ENCODE assay signal across 7 mouse cellular contexts in genomic region chr3:95014428-95015151, GRCm38 (mm10). TPM values are rescaled to one million over a fixed set of nuclear protein-coding genes. Genes with fewer than 3 reads are reported as not detected.
DNase-seq lines count a peak whose midpoint lies in the region; ATAC-seq and TF ChIP-seq lines count a peak whose summit lies in the region.

No protein-coding gene starts in this region.

- H3K27me3 ChIP-seq in embryonic facial prominence, embryonic 12.5 days: no peaks in the 10 kb centered on the region
- no peaks in the 10 kb centered on the region for H3K27me3 ChIP-seq in heart, embryonic 15.5 days
- no peaks in the 10 kb centered on the region for H3K27me3 ChIP-seq in spleen, adult 2 months (ENCODE audit: control insufficient read depth, insufficient read depth, low read length)

- TF ChIP-seq POLR2A in spleen, adult 2 months (IDR thresholded peaks at IDR 0.05; ENCODE audit: low read depth, low read length): no peak

- DNase-seq in ES-E14 (ENCODE audit: low read depth, low spot score): peak; percentile 33
- DNase-seq in adrenal gland, adult 2 months: peak; percentile 76
- peak; percentile 51 to 78 for DNase-seq in kidney, postnatal 25 days
- peak; percentile 67 for DNase-seq in lung, postnatal 36 days
- DNase-seq in spleen, adult 2 months (ENCODE audit: low read depth in 1 of 2, low spot score in 2 of 2): peak in 1 of 2 experiments; percentile 40

- peak overlapping the region; percentile 89 for H3K9ac ChIP-seq in ES-E14 (ENCODE audit: insufficient read depth, low read depth, low read length, poor library complexity, severe bottlenecking)
- peak overlapping the region; percentile 73 for H3K9ac ChIP-seq in embryonic facial prominence, embryonic 12.5 days
- H3K9ac ChIP-seq in heart, embryonic 15.5 days: peak overlapping the region; percentile 80

- ATAC-seq in embryonic facial prominence, embryonic 12.5 days (ENCODE audit: insufficient number of reproducible peaks, insufficient read depth, low FRiP score, low TSS enrichment): no peak
- ATAC-seq in heart, embryonic 15.5 days (replicated peaks; ENCODE audit: insufficient number of reproducible peaks, insufficient read depth, low FRiP score, low read depth): 0 out of 2 replicates have a peak, but pooled peaks have one; percentile 0

- H3K9me3 ChIP-seq in ES-E14 (ENCODE audit: control insufficient read depth, insufficient read depth, low read depth, low read length): no peaks in the 10 kb centered on the region
- no peaks in the 10 kb centered on the region for H3K9me3 ChIP-seq in embryonic facial prominence, embryonic 12.5 days
- H3K9me3 ChIP-seq in heart, embryonic 15.5 days (replicated peaks): no peaks in the 10 kb centered on the region

- H3K36me3 ChIP-seq in ES-E14 (ENCODE audit: control insufficient read depth, insufficient read depth, low read length, poor library complexity, severe bottlenecking): peaks cover 25% of the 10 kb centered on the region
- H3K36me3 ChIP-seq in embryonic facial prominence, embryonic 12.5 days: peaks cover 28% of the 10 kb centered on the region
- H3K36me3 ChIP-seq in heart, embryonic 15.5 days: peaks cover 31% of the 10 kb centered on the region
- H3K36me3 ChIP-seq in spleen, adult 2 months (ENCODE audit: control insufficient read depth, insufficient read depth, low read length): peaks cover 18% of the 10 kb centered on the region

- H3K4me2 ChIP-seq in embryonic facial prominence, embryonic 12.5 days (replicated peaks): peak overlapping the region; percentile 88
- peak overlapping the region; percentile 87 for H3K4me2 ChIP-seq in heart, embryonic 15.5 days

- no peak for TF ChIP-seq CTCF in spleen, adult 2 months (IDR thresholded peaks at IDR 0.05; ENCODE audit: extremely low read depth, insufficient read depth, insufficient read length, insufficient replicate concordance)

- H3K4me3 ChIP-seq in ES-E14 (ENCODE audit: insufficient read depth in 1 of 2, low read depth in 1 of 2, low read length in 2 of 2, poor library complexity in 1 of 2, severe bottlenecking in 1 of 2): peak overlapping the region; percentile 79 to 92
- H3K4me3 ChIP-seq in embryonic facial prominence, embryonic 12.5 days: peak overlapping the region; percentile 77
- peak overlapping the region; percentile 95 for H3K4me3 ChIP-seq in heart, embryonic 15.5 days
- peak overlapping the region; percentile 90 for H3K4me3 ChIP-seq in spleen, adult 2 months (ENCODE audit: extremely low read depth, insufficient read depth, insufficient read length)

- H3K4me1 ChIP-seq in ES-E14 (ENCODE audit: control insufficient read depth in 2 of 2, insufficient read depth in 2 of 2, low read length in 2 of 2, poor library complexity in 1 of 2): peaks cover 0 to 5% of the 10 kb centered on the region in 2 experiments; a peak in 1 of 4 replicates
- peaks cover 20% of the 10 kb centered on the region for H3K4me1 ChIP-seq in embryonic facial prominence, embryonic 12.5 days
- peaks cover 23% of the 10 kb centered on the region for H3K4me1 ChIP-seq in heart, embryonic 15.5 days (replicated peaks)
- H3K4me1 ChIP-seq in spleen, adult 2 months (ENCODE audit: control insufficient read depth, insufficient read depth, insufficient read length): peaks cover 14% of the 10 kb centered on the region; the same call in 1 of the 2 replicates

- H3K27ac ChIP-seq in ES-E14 (ENCODE audit: insufficient read depth, low read depth, low read length, poor library complexity, severe bottlenecking): peak overlapping the region; percentile 74
- peak overlapping the region; percentile 94 for H3K27ac ChIP-seq in embryonic facial prominence, embryonic 12.5 days
- H3K27ac ChIP-seq in heart, embryonic 15.5 days: peak overlapping the region; percentile 90
- peak overlapping the region; percentile 84; the same call in 1 of the 2 replicates for H3K27ac ChIP-seq in spleen, adult 2 months (ENCODE audit: insufficient read depth, low read length)

- in situ Hi-C loops in ES-E14 (cut with MboI; ENCODE audit: low sequenced_read_pairs in 2 of 2, unreplicated experiment in 2 of 2): no loop called here

- under 1% methylated on average over 44 of the region's 44 CpGs for WGBS in embryonic facial prominence, embryonic 12.5 days
- whole genome bisulfite sequencing in heart, embryonic 15.5 days: under 1% methylated on average over 44 of the region's 44 CpGs
- WGBS in spleen, adult 2 months: 3% methylated on average over 44 of the region's 44 CpGs

TF ChIP-seq in ES-E14, 5 proteins besides CTCF, POLR2A, EP300 and RAD21:
- TF ChIP-seq CHD2 (IDR thresholded peaks at IDR 0.05; ENCODE audit: low read depth, low read length): no peak
- no peak for TF ChIP-seq MAFK (IDR thresholded peaks at IDR 0.05; ENCODE audit: insufficient read depth, low read depth, low read length)
- no peak for TF ChIP-seq ZC3H11A (IDR thresholded peaks at IDR 0.05; ENCODE audit: borderline replicate concordance, low read depth, low read length)

RNA-seq across cellular contexts. Expression of gene Zfp687, which starts 0.7 kb away (rescaled TPM):
- total RNA-seq in ES-E14 (2012; rRNA removed): 19.8 and 20.6 TPM in 2 replicates
- total RNA-seq in adrenal gland, adult 2 months (2021): 10 to 100 TPM; 26.3 to 29.5 TPM
- polyA plus RNA-seq in adrenal gland, adult 2 months (2012; rRNA removed): 27.9 and 32.0 TPM in 2 replicates
- polyA plus RNA-seq in embryonic facial prominence, embryonic 12.5 days (2016; fragmentation: Nextera tagmentation; extraction: Ambion mirVana): 28.7 and 31.3 TPM in 2 replicates
- polyA plus RNA-seq in heart, embryonic 15.5 days (2015; fragmentation: Nextera tagmentation; extraction: Ambion mirVana): 12.3 and 18.3 TPM in 2 replicates
- 18.5 and 21.0 TPM in 2 replicates for polyA plus RNA-seq in spleen, adult 2 months (2012; rRNA removed)

RNA-seq across cellular contexts. Expression of gene Psmd4, which starts 27.8 kb away (rescaled TPM):
- 258 and 291 TPM in 2 replicates for total RNA-seq in ES-E14 (2012; rRNA removed)
- total RNA-seq in adrenal gland, adult 2 months (2021): 100 to 1,000 TPM; 312 to 335 TPM
- 105 and 114 TPM in 2 replicates for polyA plus RNA-seq in adrenal gland, adult 2 months (2012; rRNA removed)
- polyA plus RNA-seq in embryonic facial prominence, embryonic 12.5 days (2016; fragmentation: Nextera tagmentation; extraction: Ambion mirVana): 295 TPM in 2 replicates
- polyA plus RNA-seq in heart, embryonic 15.5 days (2015; fragmentation: Nextera tagmentation; extraction: Ambion mirVana): 168 and 198 TPM in 2 replicates
- polyA plus RNA-seq in spleen, adult 2 months (2012; rRNA removed): 90.5 and 108 TPM in 2 replicates

RNA-seq across cellular contexts. Expression of gene Pi4kb, which starts 40.1 kb away (rescaled TPM):
- 29.7 and 34.4 TPM in 2 replicates for total RNA-seq in ES-E14 (2012; rRNA removed)
- total RNA-seq in adrenal gland, adult 2 months (2021): 10 to 100 TPM; 57.0 to 68.7 TPM
- polyA plus RNA-seq in adrenal gland, adult 2 months (2012; rRNA removed): 29.3 and 29.9 TPM in 2 replicates
- polyA plus RNA-seq in embryonic facial prominence, embryonic 12.5 days (2016; fragmentation: Nextera tagmentation; extraction: Ambion mirVana): 25.6 and 26.1 TPM in 2 replicates
- 14.7 and 20.8 TPM in 2 replicates for polyA plus RNA-seq in heart, embryonic 15.5 days (2015; fragmentation: Nextera tagmentation; extraction: Ambion mirVana)
- polyA plus RNA-seq in spleen, adult 2 months (2012; rRNA removed): 30.2 and 31.7 TPM in 2 replicates
